Mouse (Mus musculus) forebrain, embryonic 10.5 days (tissue): Measurements from ENCODE around the gene Zmynd12. TPM values are rescaled to one million over a fixed set of nuclear protein-coding genes. Genes with fewer than 3 reads are reported as not detected.

Experiments
- DNase-seq: peaks from one replicate; pipeline ENCODE4 v3.0.0-alpha.2; 2017; ENCODE audit warnings: low spot score; ENCODE audit errors: extremely low spot score
- H3K27ac ChIP-seq: fragments of 300-500 bp; sonication (generic); 2 replicates; pipeline ENCODE4 v1.5.1; 2016; ENCODE audit warnings: mild to moderate bottlenecking
- H3K27me3 ChIP-seq: fragments of 300-500 bp; sonication (generic); 2 replicates; pipeline ENCODE4 v1.6.1; 2016; ENCODE audit warnings: mild to moderate bottlenecking; ENCODE audit not compliant: poor library complexity, severe bottlenecking
- H3K36me3 ChIP-seq: fragments of 300-500 bp; sonication (generic); replicated peaks from 2 replicates; pipeline ENCODE4 v1.6.1; 2016; ENCODE audit warnings: mild to moderate bottlenecking, moderate library complexity
- H3K4me1 ChIP-seq: fragments of 300-500 bp; sonication (generic); 2 replicates; pipeline ENCODE4 v1.6.1; 2016
- H3K4me3 ChIP-seq: fragments of 300-500 bp; sonication (generic); 2 replicates; pipeline ENCODE4 v1.5.1; 2016; ENCODE audit warnings: mild to moderate bottlenecking, moderate library complexity
- H3K9me3 ChIP-seq: fragments of 300-500 bp; sonication (generic); 2 replicates; pipeline ENCODE4 v1.6.1; 2016; ENCODE audit warnings: mild to moderate bottlenecking, moderate library complexity
- WGBS: fragments of 180-500 bp; shearing (Covaris S2); methylation state at CpG from one replicate; pipeline ENCODE4 v1.1.7; 2016; 5-methylcytosine and 5-hydroxymethylcytosine counted together
- polyA plus RNA-seq: library from polyadenylated mRNA; unstranded; fragments of >200 nt; fragmentation: Nextera tagmentation; extraction: Ambion mirVana; gene quantifications from 2 replicates; pipeline ENCODE4 v1.2.1, GENCODE M21; 2016

The Zmynd12 gene
- polyA plus RNA-seq, 1 experiment from 2014 or later: 0.25 TPM

DNA sequence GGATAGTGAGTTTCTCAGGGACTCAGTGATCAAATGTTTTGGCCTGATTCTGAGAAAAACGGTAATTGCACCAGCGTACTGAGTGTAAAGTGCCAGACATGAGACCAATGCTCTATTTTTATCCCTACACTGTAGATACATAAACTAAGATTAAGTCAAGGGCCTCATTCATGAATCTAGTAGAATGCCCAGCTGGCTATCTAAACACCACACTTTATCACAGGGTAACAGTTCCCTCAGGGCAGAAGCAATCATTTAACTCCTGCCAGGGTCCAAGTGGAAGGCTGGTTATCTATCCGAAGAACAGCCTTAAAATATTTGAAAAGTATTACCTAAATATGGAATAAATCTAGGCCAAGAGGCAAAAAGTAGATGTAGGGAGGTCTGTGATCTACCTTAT lies 4.7 kb upstream of the Zmynd12 start:
- H3K36me3 ChIP-seq: peaks cover 21% of the 10 kb centered on the region
- H3K27me3 ChIP-seq: peaks cover 8% of the 10 kb centered on the region; the same call in 1 of the 2 replicates

DNA sequence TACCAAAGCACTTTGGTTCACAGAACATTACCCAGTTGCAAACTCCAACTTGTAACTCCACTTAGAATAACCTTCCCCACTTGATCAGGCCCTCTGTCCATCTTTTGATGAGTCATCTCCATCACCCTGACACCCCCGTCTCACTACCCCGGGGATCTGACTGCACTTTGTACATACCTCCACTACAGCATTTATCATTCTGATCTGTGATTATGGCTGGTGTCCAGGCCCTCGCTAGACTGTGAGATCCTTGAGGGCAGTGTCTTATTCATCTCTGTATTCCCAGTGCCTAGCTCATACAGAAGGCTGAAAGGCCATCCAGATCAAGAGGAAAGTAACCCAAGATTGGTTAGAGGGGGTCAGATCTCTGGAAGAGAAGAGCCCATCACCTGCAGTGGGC lies 1.4 kb upstream of the Zmynd12 start:
- peaks cover 22% of the 10 kb centered on the region for H3K4me1 ChIP-seq
- no peaks in the 10 kb centered on the region for H3K9me3 ChIP-seq
- peaks cover 27% of the 10 kb centered on the region for H3K27me3 ChIP-seq
- WGBS: 84% methylated on average over 3 of the region's 3 CpGs
- H3K36me3 ChIP-seq: peaks cover 21% of the 10 kb centered on the region
- peak overlapping the region; percentile 77 for H3K4me3 ChIP-seq
- no peak for DNase-seq
- peak overlapping the region; percentile 89 for H3K27ac ChIP-seq

More for the DNA sequence above, 4.7 kb upstream of the Zmynd12 start:
- DNase-seq: no peak
- Histone ChIP-seq H3K27ac (no peak overlapping the region), H3K9me3 (no peaks in the 10 kb centered on the region), H3K4me1 (peaks cover 36% of the 10 kb centered on the region), H3K4me3 (no peak overlapping the region)
- 94% methylated on average over 3 of the region's 3 CpGs for WGBS

DNA sequence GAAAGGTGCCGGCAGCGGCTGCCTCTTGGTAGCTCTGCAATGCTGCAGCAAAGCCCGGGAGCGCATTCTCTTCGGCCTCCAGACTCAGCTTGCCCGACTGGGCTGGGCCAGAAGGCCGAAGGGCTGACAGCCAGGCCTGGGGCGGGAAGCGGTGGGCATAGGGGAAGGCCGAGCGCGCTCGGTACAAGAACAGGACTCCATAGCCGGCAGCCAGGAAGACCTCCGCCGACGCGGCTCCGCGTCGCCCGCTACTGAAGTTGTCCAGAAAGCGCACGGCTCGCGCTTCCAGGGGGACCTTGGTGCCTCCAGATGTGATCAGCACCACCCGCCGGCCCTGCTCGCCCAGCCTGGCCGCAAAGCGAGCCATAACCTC lies 707 bp upstream of the Zmynd12 start:
- Histone ChIP-seq H3K9me3 (no peaks in the 10 kb centered on the region), H3K27me3 (peaks cover 22% of the 10 kb centered on the region), H3K4me3 (peak overlapping the region; percentile 77), H3K36me3 (peaks cover 21% of the 10 kb centered on the region), H3K4me1 (peaks cover 22% of the 10 kb centered on the region), H3K27ac (peak overlapping the region; percentile 89)
- no peak for DNase-seq
- 0% methylated on average over 27 of the region's 31 CpGs for WGBS

DNA sequence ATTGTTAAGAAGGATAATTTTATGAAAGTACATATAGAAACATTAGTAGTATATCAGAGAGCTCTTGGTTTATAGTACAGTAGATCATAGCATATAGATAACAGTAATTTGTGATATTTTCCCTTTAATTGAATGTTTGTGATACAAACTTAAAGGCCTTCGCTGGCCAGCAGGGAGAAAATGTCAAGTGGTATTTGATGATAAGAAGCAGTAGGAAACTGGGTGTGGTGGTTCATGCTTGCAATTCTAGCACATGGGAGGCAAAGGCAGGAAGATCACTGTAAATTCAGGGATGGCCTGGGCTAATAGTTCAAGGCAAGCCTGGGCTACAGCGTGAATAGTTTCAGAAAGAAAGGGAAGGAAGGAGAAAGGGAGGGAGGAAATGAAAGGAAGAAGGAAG lies 2.5 kb downstream of the Zmynd12 start:
- DNase-seq: no peak
- 97% methylated on average over 2 of the region's 2 CpGs for WGBS
- peaks cover under 1% of the 10 kb centered on the region for H3K36me3 ChIP-seq
- H3K4me1 ChIP-seq: peaks cover 22% of the 10 kb centered on the region
- no peak overlapping the region for H3K27ac ChIP-seq
- H3K27me3 ChIP-seq: peaks cover 24% of the 10 kb centered on the region
- no peaks in the 10 kb centered on the region for H3K9me3 ChIP-seq
- no peak overlapping the region for H3K4me3 ChIP-seq

DNA sequence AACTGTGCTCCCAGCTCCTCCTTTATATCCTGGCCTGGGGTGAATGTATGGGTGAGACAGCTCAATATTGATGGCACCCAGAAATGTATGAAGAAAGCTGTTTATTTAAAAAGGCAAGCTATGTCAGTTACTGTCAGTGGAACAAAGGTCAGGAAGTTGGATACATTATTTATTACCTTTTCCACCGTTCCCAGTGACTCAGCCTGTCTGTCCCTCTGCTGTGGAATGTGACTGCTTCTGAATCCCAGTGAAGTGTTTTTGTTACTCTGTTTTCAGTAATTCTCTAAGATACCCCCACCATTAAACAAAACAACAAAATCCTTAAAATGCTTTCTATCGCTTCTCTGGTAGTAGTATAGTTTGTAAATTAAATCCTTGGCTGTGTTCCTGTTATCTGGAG lies 3.0 kb downstream of the Zmynd12 start:
- H3K4me3 ChIP-seq: no peak overlapping the region
- WGBS: 78% methylated on average over 2 of the region's 2 CpGs
- H3K36me3 ChIP-seq: no peaks in the 10 kb centered on the region
- no peak for DNase-seq
- H3K27ac ChIP-seq: no peak overlapping the region
- no peaks in the 10 kb centered on the region for H3K9me3 ChIP-seq
- H3K27me3 ChIP-seq: peaks cover 24% of the 10 kb centered on the region
- H3K4me1 ChIP-seq: peaks cover 22% of the 10 kb centered on the region

DNA sequence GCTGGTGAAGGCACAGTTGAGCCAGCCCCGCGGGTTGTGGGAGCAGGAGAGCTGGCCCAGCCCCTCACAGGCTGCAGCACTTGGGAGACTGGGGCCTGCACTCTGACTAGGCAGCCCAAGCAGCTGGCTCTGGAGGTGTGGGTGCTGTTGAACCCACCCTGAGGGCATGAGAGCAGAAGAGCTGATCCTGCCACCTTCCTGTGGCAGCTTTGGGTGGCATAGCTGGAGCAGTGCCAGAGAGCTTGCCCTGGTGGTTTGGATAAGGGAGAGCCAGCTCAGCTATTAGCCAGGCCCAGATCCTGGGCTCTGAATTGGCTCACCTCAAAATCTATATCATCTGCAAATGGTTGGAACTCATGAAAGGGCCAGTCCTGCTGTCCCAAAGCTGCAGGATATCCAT lies 5.1 kb downstream of the Zmynd12 start:
- DNase-seq: no peak
- 67% methylated on average over 2 of the region's 2 CpGs for WGBS
- H3K27me3 ChIP-seq: peaks cover 24% of the 10 kb centered on the region
- H3K4me3 ChIP-seq: no peak overlapping the region
- no peak overlapping the region for H3K27ac ChIP-seq
- no peaks in the 10 kb centered on the region for H3K9me3 ChIP-seq
- peaks cover 9% of the 10 kb centered on the region for H3K4me1 ChIP-seq
- H3K36me3 ChIP-seq: no peaks in the 10 kb centered on the region

DNA sequence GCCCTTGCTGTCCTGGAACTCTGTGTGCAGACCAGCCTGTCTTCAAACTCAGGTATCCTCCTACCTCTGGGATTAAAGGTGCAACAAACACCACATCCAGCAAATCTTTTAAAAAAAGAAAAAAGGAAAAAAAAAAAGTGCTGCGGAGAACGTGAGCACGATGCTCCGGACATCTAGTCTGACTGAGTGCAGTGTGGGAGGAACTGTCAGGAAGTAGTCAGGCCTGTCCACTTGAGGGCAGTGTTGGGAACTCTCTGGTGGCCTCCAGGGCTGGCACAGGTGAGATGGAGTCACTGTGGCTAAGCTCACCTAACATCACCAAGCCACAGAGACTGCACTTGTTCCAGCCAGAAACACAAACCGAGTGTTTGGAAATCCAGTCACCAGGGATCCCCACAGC lies 8.1 kb downstream of the Zmynd12 start:
- Histone ChIP-seq H3K27ac (no peak overlapping the region), H3K36me3 (no peaks in the 10 kb centered on the region), H3K9me3 (no peaks in the 10 kb centered on the region), H3K4me3 (no peak overlapping the region), H3K4me1 (no peaks in the 10 kb centered on the region), H3K27me3 (peaks cover 4% of the 10 kb centered on the region; the same call in 1 of the 2 replicates)
- DNase-seq: no peak
- WGBS: 31% methylated on average over 5 of the region's 5 CpGs

DNA sequence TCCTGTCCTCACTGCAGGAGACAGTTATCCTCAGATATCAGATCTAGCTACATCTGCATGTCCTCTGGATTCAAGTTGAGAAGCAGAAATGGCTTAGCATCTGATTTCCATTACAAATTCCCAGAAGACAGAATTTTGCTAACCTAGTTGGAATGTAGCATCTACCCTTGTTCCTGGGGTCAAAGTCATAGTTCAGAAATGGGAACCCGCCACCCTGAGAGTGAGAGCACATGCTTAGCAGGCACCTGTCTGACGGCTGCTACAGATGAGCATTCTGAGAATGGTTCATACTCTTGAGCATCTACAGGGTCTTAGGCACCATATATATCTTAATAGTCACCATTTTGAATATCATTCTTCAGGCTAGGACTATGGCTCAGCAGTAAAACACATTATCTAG lies 15.3 kb downstream of the Zmynd12 start:
- Histone ChIP-seq H3K4me3 (no peak overlapping the region), H3K27ac (no peak overlapping the region)
- 84% methylated on average over 2 of the region's 2 CpGs for WGBS

DNA sequence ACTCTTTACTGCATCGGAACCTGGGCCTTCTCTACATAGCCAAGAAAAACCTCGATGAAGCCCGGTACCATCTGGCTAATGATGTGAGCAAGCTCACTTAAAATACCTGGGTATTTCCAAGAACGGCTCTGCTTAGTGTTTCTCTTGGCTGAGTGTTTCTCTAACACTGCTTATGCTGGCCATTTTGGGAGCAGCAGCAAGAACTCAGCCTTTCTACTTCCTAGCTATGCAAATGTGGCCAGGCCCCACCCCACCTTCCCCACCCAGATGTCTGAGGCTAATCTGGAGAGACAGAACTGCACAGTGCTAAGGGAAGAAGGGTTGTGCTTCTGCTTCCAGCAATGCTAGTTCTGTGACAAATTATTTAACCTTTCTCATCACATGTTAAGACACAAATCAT lies 19.2 kb downstream of the Zmynd12 start:
- H3K4me1 ChIP-seq: peaks cover 4% of the 10 kb centered on the region; the same call in 1 of the 2 replicates
- 96% methylated on average over 4 of the region's 4 CpGs for WGBS
- no peaks in the 10 kb centered on the region for H3K36me3 ChIP-seq

More for the DNA sequence above, 15.3 kb downstream of the Zmynd12 start:
- Histone ChIP-seq H3K36me3 (no peaks in the 10 kb centered on the region), H3K27me3 (no peaks in the 10 kb centered on the region), H3K4me1 (peaks cover 4% of the 10 kb centered on the region; the same call in 1 of the 2 replicates), H3K9me3 (no peaks in the 10 kb centered on the region)
- DNase-seq: no peak

DNA sequence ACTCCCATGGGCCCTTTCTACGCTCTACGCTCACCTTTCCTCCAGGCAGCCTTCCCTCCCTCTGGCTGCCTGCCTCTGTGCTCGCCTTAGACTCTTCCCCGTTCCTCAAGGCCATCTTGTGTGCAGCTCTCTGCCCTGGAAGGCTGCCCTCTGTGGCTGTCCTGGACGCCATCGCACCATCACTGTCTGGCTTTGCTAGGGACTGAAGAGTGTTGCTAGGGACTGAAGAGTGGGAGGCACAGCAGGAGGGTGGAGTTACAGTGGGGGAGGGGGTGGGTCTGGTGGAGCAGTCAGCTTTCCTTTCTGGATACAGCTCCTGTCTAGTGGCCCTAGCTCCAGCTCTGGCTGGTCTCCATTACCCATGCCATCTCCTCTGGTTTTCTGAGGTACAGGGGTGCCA lies 19.9 kb downstream of the Zmynd12 start:
- no peak overlapping the region for H3K4me3 ChIP-seq
- H3K36me3 ChIP-seq: no peaks in the 10 kb centered on the region

More for the DNA sequence above, 19.2 kb downstream of the Zmynd12 start:
- Histone ChIP-seq H3K27ac (no peak overlapping the region), H3K27me3 (no peaks in the 10 kb centered on the region), H3K4me3 (no peak overlapping the region), H3K9me3 (no peaks in the 10 kb centered on the region)
- DNase-seq: no peak

DNA sequence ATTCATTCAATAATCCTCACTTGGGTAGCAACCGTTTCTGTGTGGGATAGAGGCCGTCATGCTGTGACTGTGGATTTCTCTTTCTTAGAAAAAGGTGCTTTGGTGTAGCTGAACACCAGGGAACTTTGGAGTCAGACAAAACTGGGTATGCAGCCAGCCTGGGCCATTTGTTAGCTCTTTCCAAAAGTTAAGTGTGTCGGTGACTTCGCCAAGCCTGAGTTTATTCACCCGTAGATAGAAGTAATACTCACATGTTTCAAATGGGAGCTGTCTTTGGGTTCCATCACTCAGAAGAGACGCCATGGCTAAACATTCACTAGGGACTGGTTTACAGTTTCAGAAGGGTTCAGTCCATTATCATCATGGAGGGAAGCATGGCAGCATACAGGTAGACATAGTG lies 24.6 kb downstream of the Zmynd12 start:
- no peak overlapping the region for H3K4me3 ChIP-seq
- 91% methylated on average over 6 of the region's 6 CpGs for WGBS

More for the DNA sequence above, 19.9 kb downstream of the Zmynd12 start:
- 44% methylated on average over 6 of the region's 6 CpGs for WGBS
- H3K27ac ChIP-seq: 0 out of 2 replicates have a peak overlapping the region, but pooled peaks have one; percentile 25
- H3K27me3 ChIP-seq: no peaks in the 10 kb centered on the region
- no peak for DNase-seq
- H3K4me1 ChIP-seq: peaks cover 4% of the 10 kb centered on the region; the same call in 1 of the 2 replicates
- no peaks in the 10 kb centered on the region for H3K9me3 ChIP-seq

DNA sequence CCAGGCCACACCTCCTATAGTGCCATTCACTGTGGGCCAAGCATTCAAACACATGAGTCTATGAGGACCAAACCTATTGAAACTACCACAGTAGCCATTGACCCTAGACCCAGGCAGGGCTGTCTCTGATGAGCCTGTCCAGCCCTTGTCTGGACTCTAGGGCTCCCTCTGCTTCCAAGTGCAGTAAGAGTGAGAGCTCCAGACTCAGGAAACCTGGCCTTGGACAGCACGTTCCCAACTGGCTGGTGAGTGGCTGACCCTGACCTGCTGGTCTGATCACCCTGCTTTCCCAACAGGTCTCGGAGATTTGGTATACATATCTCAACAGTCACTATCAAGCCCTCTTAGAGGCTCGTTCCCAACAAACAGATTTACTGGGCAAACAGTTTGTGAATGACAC lies 25.2 kb downstream of the Zmynd12 start:
- H3K9me3 ChIP-seq: no peaks in the 10 kb centered on the region
- 86% methylated on average over 3 of the region's 3 CpGs for WGBS
- no peaks in the 10 kb centered on the region for H3K27me3 ChIP-seq
- H3K4me1 ChIP-seq: no peaks in the 10 kb centered on the region
- no peaks in the 10 kb centered on the region for H3K36me3 ChIP-seq
- no peak for DNase-seq
- H3K27ac ChIP-seq: no peak overlapping the region
- no peak overlapping the region for H3K4me3 ChIP-seq

More for the DNA sequence above, 24.6 kb downstream of the Zmynd12 start:
- Histone ChIP-seq H3K27ac (no peak overlapping the region), H3K9me3 (no peaks in the 10 kb centered on the region), H3K27me3 (no peaks in the 10 kb centered on the region), H3K4me1 (peaks cover 4% of the 10 kb centered on the region; the same call in 1 of the 2 replicates), H3K36me3 (no peaks in the 10 kb centered on the region)
- no peak for DNase-seq

DNA sequence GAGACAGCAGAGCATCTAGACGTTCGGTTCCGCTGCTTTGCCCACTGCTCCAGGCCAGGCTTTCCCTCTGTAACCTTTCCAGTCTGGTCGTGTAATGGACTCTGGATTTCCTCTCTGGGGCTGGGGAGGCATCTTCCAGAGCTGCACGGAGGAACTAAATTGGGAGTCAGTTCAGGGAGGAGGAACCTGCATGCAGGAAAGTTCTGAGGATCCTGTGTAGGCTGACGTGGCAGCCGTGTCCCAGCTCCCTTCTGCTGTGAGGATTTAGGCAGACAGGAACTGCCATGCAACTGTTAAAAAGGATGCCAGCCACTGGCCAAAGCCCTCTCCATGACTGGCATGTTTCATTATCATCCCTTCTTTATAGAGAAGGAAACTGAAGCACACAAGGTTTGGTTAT lies 27.8 kb downstream of the Zmynd12 start:
- Histone ChIP-seq H3K27ac (no peak overlapping the region), H3K27me3 (no peaks in the 10 kb centered on the region), H3K4me3 (no peak overlapping the region), H3K9me3 (no peaks in the 10 kb centered on the region), H3K4me1 (peaks cover 10% of the 10 kb centered on the region), H3K36me3 (no peaks in the 10 kb centered on the region)
- WGBS: 76% methylated on average over 7 of the region's 7 CpGs
- no peak for DNase-seq

DNA sequence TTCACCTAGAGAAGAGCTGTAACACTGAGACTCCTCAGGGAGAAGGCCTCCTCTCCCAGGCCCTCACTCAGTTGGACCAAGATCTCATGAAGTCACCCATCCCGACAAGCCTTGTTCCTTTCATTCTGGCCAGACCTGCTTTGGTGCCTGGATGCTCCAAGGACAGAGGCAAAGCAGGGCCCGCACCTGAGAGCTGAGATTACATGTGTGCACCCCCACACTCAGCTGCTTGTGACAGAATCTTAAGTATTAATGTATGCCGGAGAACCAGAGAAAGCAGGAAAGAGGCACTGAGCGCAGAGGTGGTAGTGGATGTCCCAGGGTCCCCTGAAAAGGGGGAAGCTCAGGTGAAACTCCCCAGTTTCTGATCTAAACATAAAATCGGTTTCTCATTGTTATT lies 30.5 kb downstream of the Zmynd12 start:
- H3K27me3 ChIP-seq: no peaks in the 10 kb centered on the region
- 71% methylated on average over 5 of the region's 5 CpGs for WGBS
- H3K36me3 ChIP-seq: no peaks in the 10 kb centered on the region
- DNase-seq: no peak
- peaks cover 10% of the 10 kb centered on the region for H3K4me1 ChIP-seq
- H3K4me3 ChIP-seq: no peak overlapping the region
- H3K27ac ChIP-seq: no peak overlapping the region
- H3K9me3 ChIP-seq: no peaks in the 10 kb centered on the region
